Mouse (Mus musculus) ovary, adult 18-20 months (tissue): ENCODE data around the gene Crnkl1.

ENCODE experiments used
- DNase-seq: peaks from one replicate; pipeline ENCODE4 v3.0.0; 2022; ENCODE audit warnings: low spot score, mixed read lengths

Crnkl1 gene

GRCm38 (mm10) chr2:145874879-145875482 lies 59.8 kb downstream of the Crnkl1 start:
- DNase-seq: no peak

- no peak for DNase-seq
These were observed 60.9 kb downstream of the Crnkl1 start for GRCm38 (mm10) chr2:145873953-145874352.

GRCm38 (mm10) chr2:145872099-145872498 lies 62.7 kb downstream of the Crnkl1 start:
- DNase-seq: no peak

GRCm38 (mm10) chr2:145871308-145871707 lies 63.5 kb downstream of the Crnkl1 start:
- DNase-seq: no peak
